ENCODE assay signal across 8 mouse cellular contexts in the genomic region with DNA sequence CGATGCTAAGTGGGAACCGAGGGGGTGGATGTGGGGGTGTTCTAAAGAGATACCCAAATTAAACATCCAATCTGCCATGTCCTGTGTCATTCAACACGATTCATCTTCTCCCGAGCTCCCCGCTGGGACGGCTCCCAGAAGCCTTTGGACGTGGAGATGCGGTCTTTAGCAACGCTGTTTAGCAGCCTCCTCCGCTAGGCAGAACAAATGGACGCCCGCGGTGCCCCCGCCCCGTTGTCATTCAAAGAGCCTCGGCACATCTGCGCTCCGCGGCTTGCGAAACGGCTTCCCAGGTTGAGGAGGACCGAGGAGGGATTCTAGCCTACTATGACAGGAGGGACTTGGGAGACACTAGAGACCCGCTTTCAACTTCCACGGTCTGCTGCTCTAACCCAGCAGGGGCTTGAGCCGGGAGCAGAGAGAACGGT.
A peak's percentile ranks its signal among the peaks of the same experiment; 100 is the strongest.
DNase-seq lines count a peak whose midpoint lies in the region; ATAC-seq and TF ChIP-seq lines count a peak whose summit lies in the region.
"Had no signal": no experiment of that assay in that cellular context is flagged by ENCODE, and none has a peak within 500 bp of the region (broad histone marks: within the 10 kb centered on the region; RNA-seq: fewer than 3 reads in every experiment).

No protein-coding gene starts in this region.

- no peaks in the 10 kb centered on the region for H3K4me1 ChIP-seq in lung, postnatal 0 days (ENCODE audit: insufficient read depth, low read depth, low read length)
- peaks cover 13% of the 10 kb centered on the region for H3K4me1 ChIP-seq in forebrain, embryonic 11.5 days (replicated peaks; ENCODE audit: control insufficient read depth, insufficient read depth, low read length)
- H3K4me1 ChIP-seq in midbrain, embryonic 11.5 days (ENCODE audit: control insufficient read depth, insufficient read depth, low read length) = peaks cover 12% of the 10 kb centered on the region

- no peaks in the 10 kb centered on the region for H3K9me3 ChIP-seq in lung, postnatal 0 days (ENCODE audit: low read length)
- H3K9me3 ChIP-seq in forebrain, embryonic 11.5 days (ENCODE audit: control insufficient read depth, low read length) = no peaks in the 10 kb centered on the region
- no peaks in the 10 kb centered on the region for H3K9me3 ChIP-seq in midbrain, embryonic 11.5 days (ENCODE audit: control insufficient read depth, low read length)

- peaks cover 19% of the 10 kb centered on the region for H3K27me3 ChIP-seq in lung, postnatal 0 days (replicated peaks; ENCODE audit: insufficient read depth, low read length)
- H3K27me3 ChIP-seq in forebrain, embryonic 11.5 days (ENCODE audit: control insufficient read depth, insufficient read depth, low read length) = peaks cover 24% of the 10 kb centered on the region
- H3K27me3 ChIP-seq in midbrain, embryonic 11.5 days (ENCODE audit: control insufficient read depth, insufficient read depth, low read length) = peaks cover 27% of the 10 kb centered on the region

- no peak overlapping the region for H3K4me3 ChIP-seq in lung, postnatal 0 days (ENCODE audit: low read depth, low read length)
- H3K4me3 ChIP-seq in forebrain, embryonic 11.5 days (ENCODE audit: low read depth, low read length) = peak overlapping the region; percentile 25
- H3K4me3 ChIP-seq in midbrain, embryonic 11.5 days (ENCODE audit: low read depth, low read length) = peak overlapping the region; percentile 31
- H3K4me3 ChIP-seq: myocyte had no signal

- ATAC-seq in lung, postnatal 0 days = no peak
- ATAC-seq in forebrain, embryonic 11.5 days (replicated peaks; ENCODE audit: low FRiP score) = 0 out of 2 replicates have a peak, but pooled peaks have one; percentile 46
- ATAC-seq in midbrain, embryonic 11.5 days (ENCODE audit: low FRiP score) = peak; percentile 80
- no peak for ATAC-seq in CD4-positive, CD25-positive, alpha-beta regulatory T cell, adult 4 months

- no peak overlapping the region for H3K9ac ChIP-seq in lung, postnatal 0 days (replicated peaks; ENCODE audit: low read depth)
- H3K9ac ChIP-seq in forebrain, embryonic 11.5 days (ENCODE audit: low read length) = peak overlapping the region; percentile 23
- H3K9ac ChIP-seq in midbrain, embryonic 11.5 days (ENCODE audit: low read length) = peak overlapping the region; percentile 40

- under 1% methylated on average over 26 of the region's 26 CpGs for WGBS in lung, postnatal 0 days
- WGBS in forebrain, embryonic 11.5 days = 1% methylated on average over 26 of the region's 26 CpGs
- WGBS in midbrain, embryonic 11.5 days = 0% methylated on average over 26 of the region's 26 CpGs

- peak overlapping the region; percentile 3; the same call in 1 of the 2 replicates for H3K4me2 ChIP-seq in lung, postnatal 0 days (replicated peaks; ENCODE audit: low read depth, low read length)
- peak overlapping the region; percentile 62 for H3K4me2 ChIP-seq in forebrain, embryonic 11.5 days (ENCODE audit: low read depth, low read length, severe bottlenecking)
- peak overlapping the region; percentile 57 for H3K4me2 ChIP-seq in midbrain, embryonic 11.5 days

- H3K36me3 ChIP-seq in lung, postnatal 0 days (ENCODE audit: insufficient read depth, low read length) = no peaks in the 10 kb centered on the region
- H3K36me3 ChIP-seq in forebrain, embryonic 11.5 days (ENCODE audit: control insufficient read depth, insufficient read depth, low read length) = no peaks in the 10 kb centered on the region
- H3K36me3 ChIP-seq in midbrain, embryonic 11.5 days (ENCODE audit: control insufficient read depth, insufficient read depth, low read length) = no peaks in the 10 kb centered on the region

- no peak for DNase-seq in lung, postnatal 0 days (ENCODE audit: low spot score)
- DNase-seq in lung, adult 18-20 months = no peak
- DNase-seq in forebrain, embryonic 11.5 days (ENCODE audit: low spot score) = peak; percentile 82
- DNase-seq in layer of hippocampus, adult 18-20 months (ENCODE audit: low spot score in 2 of 2) = peak; percentile 82 to 89
- DNase-seq in midbrain, embryonic 11.5 days (ENCODE audit: low spot score, missing footprints) = peak; percentile 96
- DNase-seq in yolk sac, embryonic 10.5 days (ENCODE audit: low spot score) = peak; percentile 9

- H3K27ac ChIP-seq in lung, postnatal 0 days (ENCODE audit: low read length) = no peak overlapping the region
- 0 out of 2 replicates have a peak overlapping the region, but pooled peaks have one; percentile 12 for H3K27ac ChIP-seq in forebrain, embryonic 11.5 days (ENCODE audit: low read depth, low read length)
- H3K27ac ChIP-seq in midbrain, embryonic 11.5 days (ENCODE audit: low read depth, low read length) = no peak overlapping the region

- no peak for TF ChIP-seq EP300 in lung, postnatal 0 days (IDR thresholded peaks at IDR 0.05)

- TF ChIP-seq CTCF in lung, postnatal 0 days (IDR thresholded peaks at IDR 0.05) = no peak

Comparison
In these comparisons a context has a peak if more than half of its experiments do, and no peak if none do; other contexts are left out.
1. ATAC-seq: peak in forebrain, embryonic 11.5 days (single experiment) and midbrain, embryonic 11.5 days (single experiment); none in lung, postnatal 0 days (single experiment) and CD4-positive, CD25-positive, alpha-beta regulatory T cell, adult 4 months (single experiment).
2. DNase-seq: peak in forebrain, embryonic 11.5 days (single experiment), layer of hippocampus, adult 18-20 months (2 of 2), midbrain, embryonic 11.5 days (single experiment) and yolk sac, embryonic 10.5 days (single experiment); none in lung, postnatal 0 days (single experiment) and lung, adult 18-20 months (0 of 2).
3. H3K4me2 ChIP-seq: peak in every context shown above with its lines; median percentile 62 in forebrain, embryonic 11.5 days; 57 in midbrain, embryonic 11.5 days; 3 in lung, postnatal 0 days.